Mouse (Mus musculus): ENCODE measurements at regions not wholly inside any gene's neighbourhood (a gene's known extent, or its start where the extent isn't known, plus 50 kb on each side); places are given as distances from the start of the nearest gene placed in this dataset.
A peak's percentile ranks its signal among the peaks of the same experiment; 100 is the strongest.
"Not testable (repeated sequence)": the region's sequence is repeated elsewhere in the genome, so short reads cannot be mapped to it uniquely, and the experiment has no call there.

- no peak for ATAC-seq (replicated peaks; ENCODE audit: poor library complexity, severe bottlenecking)
Measured at GRCm38 (mm10) chr15:41283199-41283598, 1149.0 kb downstream of the 9330182O14Rik start.

- no peak for ATAC-seq (replicated peaks; ENCODE audit: poor library complexity, severe bottlenecking)
Measured at GRCm38 (mm10) chr15:41286809-41287413, 1152.7 kb downstream of the 9330182O14Rik start.

- no peak for ATAC-seq (replicated peaks; ENCODE audit: poor library complexity, severe bottlenecking)
Measured at GRCm38 (mm10) chr15:41297419-41297818, 1163.3 kb downstream of the 9330182O14Rik start.

- no peak for ATAC-seq (replicated peaks; ENCODE audit: poor library complexity, severe bottlenecking)
Measured at GRCm38 (mm10) chr15:41306638-41307037, 1172.5 kb downstream of the 9330182O14Rik start.

GRCm38 (mm10) chr15:41311728-41312320 is 1177.7 kb downstream of the 9330182O14Rik start:
- ATAC-seq (replicated peaks; ENCODE audit: poor library complexity, severe bottlenecking): peak; percentile 56; the same call in 1 of the 2 replicates

GRCm38 (mm10) chr15:41314916-41315315 is 1180.8 kb downstream of the 9330182O14Rik start:
- ATAC-seq (replicated peaks; ENCODE audit: poor library complexity, severe bottlenecking): no peak

- ATAC-seq (replicated peaks; ENCODE audit: poor library complexity, severe bottlenecking): peak; percentile 68
Measured at GRCm38 (mm10) chr15:41325633-41326252, 1191.6 kb downstream of the 9330182O14Rik start.

- ATAC-seq (replicated peaks; ENCODE audit: poor library complexity, severe bottlenecking): no peak
Measured at GRCm38 (mm10) chr15:41329286-41329685, 1195.1 kb downstream of the 9330182O14Rik start.

GRCm38 (mm10) chr15:41330085-41330484 is 1195.9 kb downstream of the 9330182O14Rik start:
- no peak for ATAC-seq (replicated peaks; ENCODE audit: poor library complexity, severe bottlenecking)

- no peak for ATAC-seq (replicated peaks; ENCODE audit: poor library complexity, severe bottlenecking)
Measured at GRCm38 (mm10) chr15:41332451-41332850, 1198.3 kb downstream of the 9330182O14Rik start.

- no peak for ATAC-seq (replicated peaks; ENCODE audit: poor library complexity, severe bottlenecking)
Measured at GRCm38 (mm10) chr15:41333165-41333564, 1199.0 kb downstream of the 9330182O14Rik start.

GRCm38 (mm10) chr15:41340621-41341020 is 1206.5 kb downstream of the 9330182O14Rik start:
- ATAC-seq (replicated peaks; ENCODE audit: poor library complexity, severe bottlenecking): not testable (repeated sequence)

GRCm38 (mm10) chr15:41345554-41345953 is 1211.4 kb downstream of the 9330182O14Rik start:
- ATAC-seq (replicated peaks; ENCODE audit: poor library complexity, severe bottlenecking): no peak

- ATAC-seq (replicated peaks; ENCODE audit: poor library complexity, severe bottlenecking): no peak
Measured at GRCm38 (mm10) chr15:41347221-41347620, 1213.1 kb downstream of the 9330182O14Rik start.

- no peak for ATAC-seq (replicated peaks; ENCODE audit: poor library complexity, severe bottlenecking)
Measured at GRCm38 (mm10) chr15:41352129-41352528, 1218.0 kb downstream of the 9330182O14Rik start.

- ATAC-seq (replicated peaks; ENCODE audit: poor library complexity, severe bottlenecking): no peak
Measured at GRCm38 (mm10) chr15:41359276-41359675, 1225.1 kb downstream of the 9330182O14Rik start.

- no peak for ATAC-seq (replicated peaks; ENCODE audit: poor library complexity, severe bottlenecking)
Measured at GRCm38 (mm10) chr15:41374669-41375068, 1240.5 kb downstream of the 9330182O14Rik start.

- no peak for ATAC-seq (replicated peaks; ENCODE audit: poor library complexity, severe bottlenecking)
Measured at GRCm38 (mm10) chr15:41375906-41376305, 1241.7 kb downstream of the 9330182O14Rik start.

- no peak for ATAC-seq (replicated peaks; ENCODE audit: poor library complexity, severe bottlenecking)
Measured at GRCm38 (mm10) chr15:41379637-41380036, 1245.5 kb downstream of the 9330182O14Rik start.

- no peak for ATAC-seq (replicated peaks; ENCODE audit: poor library complexity, severe bottlenecking)
Measured at GRCm38 (mm10) chr15:41380429-41380828, 1246.3 kb downstream of the 9330182O14Rik start.

- no peak for ATAC-seq (replicated peaks; ENCODE audit: poor library complexity, severe bottlenecking)
Measured at GRCm38 (mm10) chr15:41390699-41391098, 1256.5 kb downstream of the 9330182O14Rik start.
